Mouse (Mus musculus) embryonic fibroblast, embryonic 13.5 days (primary cell): ENCODE data around the gene Zfp420.

Source experiments
- CTCF ChIP-seq: IDR thresholded peaks from 2 replicates; pipeline ENCODE4 v1.5.1; 2011; ENCODE audit warnings: mild to moderate bottlenecking, control low read depth, low read length, moderate library complexity, borderline replicate concordance; ENCODE audit not compliant: insufficient read depth
- POLR2A ChIP-seq: IDR thresholded peaks from 2 replicates; pipeline ENCODE4 v1.6.1; 2011; ENCODE audit warnings: low read depth, mild to moderate bottlenecking, control low read depth, low read length, moderate library complexity

- peak; percentile 90 for TF ChIP-seq POLR2A
- no peak for TF ChIP-seq CTCF
These were observed 43.8 kb upstream of the Zfp420 start, which contains the start of gene Zfp790 for GRCm38 (mm10) chr7:29815910-29816429.
